25 mouse cellular contexts compared by ENCODE assay signal in genomic region chr3:52774734-52775133, GRCm38 (mm10).
"Had no signal": no experiment of that assay in that cellular context is flagged by ENCODE, and none has a peak within 500 bp of the region (broad histone marks: within the 10 kb centered on the region; RNA-seq: fewer than 3 reads in every experiment).

No protein-coding gene starts in this region.

- H3K9me3 ChIP-seq: heart, embryonic 13.5 days; heart, embryonic 15.5 days; hindbrain, embryonic 13.5 days; hindbrain, embryonic 15.5 days; kidney, embryonic 15.5 days; limb, embryonic 13.5 days; limb, embryonic 15.5 days; liver, embryonic 12.5 days had no signal

- H3K4me1 ChIP-seq: heart, embryonic 13.5 days; heart, embryonic 15.5 days; hindbrain, embryonic 13.5 days; hindbrain, embryonic 15.5 days; kidney, embryonic 15.5 days; limb, embryonic 13.5 days; limb, embryonic 15.5 days; liver, embryonic 12.5 days had no signal

- H3K27ac ChIP-seq: heart, embryonic 13.5 days; heart, embryonic 15.5 days; hindbrain, embryonic 13.5 days; hindbrain, embryonic 15.5 days; hindbrain, postnatal 0 days; kidney, embryonic 15.5 days; kidney, postnatal 0 days; limb, embryonic 13.5 days; limb, embryonic 15.5 days; liver, embryonic 12.5 days; liver, embryonic 14.5 days had no signal

- H3K36me3 ChIP-seq: heart, embryonic 13.5 days; heart, embryonic 15.5 days; hindbrain, embryonic 13.5 days; hindbrain, embryonic 15.5 days; kidney, embryonic 15.5 days; limb, embryonic 13.5 days; limb, embryonic 15.5 days; liver, embryonic 12.5 days had no signal

- H3K4me3 ChIP-seq: heart, embryonic 13.5 days; heart, embryonic 15.5 days; hindbrain, embryonic 13.5 days; hindbrain, embryonic 15.5 days; kidney, embryonic 15.5 days; limb, embryonic 13.5 days; limb, embryonic 15.5 days; liver, embryonic 12.5 days had no signal

- DNase-seq: gastrocnemius, postnatal 14 days; gastrocnemius, postnatal 36 days; heart, adult 18-20 months; heart, postnatal 14 days; heart, postnatal 36 days; kidney, adult 11 months; kidney, adult 2 months; kidney, adult 9 months; kidney, postnatal 14 days; kidney, postnatal 36 days; layer of hippocampus, postnatal 36 days; left cerebral cortex, postnatal 4 days had no signal

- H3K9ac ChIP-seq: heart, embryonic 13.5 days; heart, embryonic 15.5 days; hindbrain, embryonic 13.5 days; hindbrain, embryonic 15.5 days; kidney, embryonic 15.5 days; limb, embryonic 13.5 days; limb, embryonic 15.5 days; liver, embryonic 12.5 days; liver, embryonic 14.5 days had no signal

- H3K4me2 ChIP-seq: heart, embryonic 11.5 days; heart, embryonic 13.5 days; heart, embryonic 15.5 days; hindbrain, embryonic 13.5 days; hindbrain, embryonic 15.5 days; kidney, embryonic 15.5 days; limb, embryonic 13.5 days; limb, embryonic 15.5 days; liver, embryonic 12.5 days had no signal

- ATAC-seq: hindbrain, postnatal 0 days; intestine, embryonic 16.5 days; liver, embryonic 12.5 days had no signal

- H3K27me3 ChIP-seq: heart, embryonic 13.5 days; heart, embryonic 15.5 days; hindbrain, embryonic 13.5 days; hindbrain, embryonic 15.5 days; kidney, embryonic 15.5 days; liver, embryonic 12.5 days had no signal
